Mouse (Mus musculus) heart, postnatal 0 days (tissue): ENCODE measurements around the gene Trib2.

Experiments
- CTCF ChIP-seq: IDR thresholded peaks from 2 replicates; pipeline ENCODE4 v1.5.1; 2016; ENCODE audit warnings: antibody characterized with exemption, control low read depth, low read depth
- EP300 ChIP-seq: IDR thresholded peaks from 2 replicates; pipeline ENCODE4 v1.6.1; 2016; ENCODE audit warnings: antibody characterized with exemption, low read depth

DNA sequence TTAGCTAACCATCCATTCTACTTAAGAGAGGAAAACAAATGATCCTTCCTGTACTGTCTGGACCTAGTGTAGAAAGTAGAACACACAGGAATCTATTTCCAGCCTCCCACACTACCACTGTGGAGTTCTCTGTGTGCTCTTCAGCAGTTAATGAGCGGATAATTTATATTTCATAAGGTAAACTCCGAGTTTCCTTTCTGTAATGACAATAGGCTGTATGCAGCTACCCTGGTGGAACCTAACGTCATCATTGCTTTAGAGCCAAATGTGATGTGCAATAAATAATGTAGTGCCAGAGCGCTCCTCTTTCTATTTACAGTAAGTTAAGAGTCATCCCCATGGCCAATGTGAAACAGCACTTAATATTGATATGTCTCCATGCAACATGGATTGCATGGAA, 41.3 kb upstream of the Trib2 start:
- TF ChIP-seq CTCF (no peak), EP300 (no peak)
